Mouse (Mus musculus): Measurements from ENCODE around the gene Hcls1.

Hcls1 gene

GRCm38 (mm10) chr16:36934841-36935620 is at the start of gene Hcls1:
Gene Hcls1 (plus strand): TSS chr16:36934983.
- peak; percentile 86 for DNase-seq

GRCm38 (mm10) chr16:36885912-36886311 is 48.9 kb upstream of the Hcls1 start:
- DNase-seq, result no peak

DNA sequence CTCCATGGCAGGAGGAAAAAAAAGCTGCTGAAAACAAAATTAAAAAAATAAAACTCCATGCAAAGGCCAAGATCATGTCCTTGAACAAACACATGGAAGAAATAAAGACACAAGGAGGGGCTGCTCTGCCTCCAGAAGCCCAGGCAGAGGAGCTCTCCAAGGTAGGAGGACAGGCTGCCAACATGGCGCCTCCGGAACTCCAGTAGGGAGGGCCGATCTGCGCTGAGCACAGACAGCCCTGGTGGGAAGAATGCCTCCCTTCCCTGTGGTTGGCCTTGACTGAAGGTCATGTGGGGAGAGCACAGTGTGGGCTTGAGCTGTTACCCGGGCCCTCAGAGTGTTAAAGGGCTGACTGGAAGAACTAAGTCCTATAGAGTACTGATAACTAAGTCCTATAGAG is 47.2 kb upstream of the Hcls1 start:
- DNase-seq, result no peak

GRCm38 (mm10) chr16:36890559-36890958 is 44.2 kb upstream of the Hcls1 start:
- DNase-seq, result no peak

DNA sequence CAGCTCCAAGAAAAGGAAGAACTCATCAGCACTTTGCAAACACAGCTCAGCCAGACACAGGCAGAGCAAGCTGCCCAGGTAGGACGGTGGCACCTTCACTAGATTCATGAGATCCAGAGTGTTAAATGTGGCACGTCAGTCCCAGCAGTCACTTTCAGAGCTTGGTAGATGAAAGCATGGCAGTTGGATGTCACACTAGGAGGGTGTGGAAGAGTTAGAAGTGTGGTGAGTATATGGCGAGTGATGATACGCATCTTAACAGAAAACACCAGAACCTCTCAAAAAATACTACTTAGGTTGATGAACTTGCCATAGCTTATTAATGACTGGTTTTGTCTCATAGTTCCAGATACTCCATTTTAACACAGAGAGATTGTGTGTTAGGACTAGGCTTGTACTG is 43.4 kb upstream of the Hcls1 start:
- no peak for DNase-seq

DNA sequence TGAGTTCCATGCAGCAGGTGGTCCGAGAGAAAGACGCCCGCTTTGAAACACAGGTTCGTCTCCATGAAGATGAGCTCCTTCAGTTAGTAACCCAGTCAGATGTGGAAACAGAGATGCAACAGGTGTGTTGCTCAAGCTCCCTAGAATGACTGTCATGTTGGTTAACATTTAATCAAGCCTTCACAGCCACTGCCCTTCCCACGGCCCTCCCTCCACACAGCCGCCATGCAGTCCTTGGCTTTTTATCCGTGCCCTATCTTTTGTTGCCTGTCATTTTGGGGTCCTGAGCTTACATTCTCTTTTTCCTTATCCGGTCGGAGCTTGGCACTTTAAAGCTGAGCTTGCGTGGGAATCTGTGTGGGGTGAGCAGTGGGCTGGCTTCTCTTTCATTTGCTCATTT is 41.5 kb upstream of the Hcls1 start:
- no peak for DNase-seq

DNA sequence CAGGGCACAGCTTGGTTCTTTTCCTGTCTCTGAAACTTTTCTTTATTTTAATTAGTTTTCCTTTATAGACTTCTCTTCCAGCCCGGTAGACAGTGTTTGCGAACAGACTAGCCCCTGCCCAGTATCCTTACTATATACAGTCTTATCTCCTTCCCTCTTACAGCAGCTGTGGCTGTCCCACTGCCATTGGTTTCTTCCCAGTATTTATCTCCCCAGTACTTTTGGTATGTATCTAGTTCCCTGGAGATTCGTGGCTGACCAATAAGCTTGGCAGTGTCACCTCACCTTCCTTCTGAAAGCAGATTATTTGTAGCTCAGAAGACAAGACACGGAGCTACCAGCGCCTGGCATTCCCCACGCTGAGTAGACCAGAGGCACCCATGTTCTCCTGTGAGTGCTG is 38.1 kb upstream of the Hcls1 start:
- DNase-seq, result no peak

DNA sequence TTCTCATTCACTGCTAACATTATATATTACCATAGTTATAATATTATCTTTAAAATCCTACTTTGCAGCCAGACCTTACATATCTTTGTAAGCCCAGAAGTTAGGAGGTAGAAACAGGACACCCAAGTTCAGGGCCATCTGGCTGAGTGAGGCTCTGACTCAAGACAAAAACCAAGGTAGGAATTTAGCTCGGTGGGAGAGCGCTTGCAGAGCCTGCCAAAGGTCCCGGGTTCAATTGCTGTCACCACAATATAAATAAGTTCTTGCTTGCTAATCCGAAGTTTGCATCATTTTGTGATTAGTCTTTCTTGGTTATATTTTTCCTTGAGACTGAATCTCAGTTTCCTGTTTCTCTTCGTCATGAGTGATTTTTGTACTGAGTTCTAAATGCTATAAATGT is 31.6 kb upstream of the Hcls1 start:
- DNase-seq, result no peak

DNA sequence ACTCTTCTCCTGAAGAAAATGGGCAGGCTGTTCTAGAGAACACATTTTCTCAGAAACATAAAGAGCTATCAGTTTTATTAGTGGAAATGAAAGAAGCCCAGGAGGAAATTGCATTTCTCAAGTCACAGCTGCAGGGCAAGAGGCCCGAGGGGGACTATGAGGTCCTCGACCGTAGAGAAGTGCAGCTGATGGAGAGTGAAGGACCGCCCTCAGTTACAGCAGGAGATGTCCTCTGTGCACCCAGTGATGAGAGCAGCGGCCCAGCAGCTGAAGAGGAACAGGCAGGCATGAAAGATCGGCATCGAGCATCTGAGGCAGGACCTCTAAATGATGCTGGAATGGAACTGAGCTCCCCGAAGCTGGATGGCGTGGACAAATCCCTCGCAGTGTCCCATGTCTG is 22.9 kb upstream of the Hcls1 start:
- no peak for DNase-seq

DNA sequence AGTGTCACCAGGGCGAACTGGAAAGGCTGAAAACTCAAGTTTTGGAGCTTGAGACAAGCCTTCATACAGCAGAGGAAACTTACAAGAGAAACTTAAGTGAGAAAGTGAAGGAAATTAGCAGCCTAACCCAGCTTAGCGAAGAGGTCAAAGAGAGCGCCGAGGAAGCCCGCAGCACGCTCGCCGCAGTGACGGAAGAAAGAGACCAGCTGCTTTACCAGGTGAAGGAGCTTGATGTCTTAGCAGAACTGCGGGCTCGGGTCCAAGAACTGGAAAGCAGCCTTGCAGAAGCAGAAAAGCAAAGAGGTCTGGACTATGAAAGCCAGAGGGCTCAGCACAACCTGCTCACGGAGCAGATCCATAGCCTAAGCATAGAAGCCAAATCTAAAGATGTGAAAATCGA is 22.5 kb upstream of the Hcls1 start:
- DNase-seq, result no peak

GRCm38 (mm10) chr16:36914195-36914594 is 20.6 kb upstream of the Hcls1 start:
- DNase-seq, result no peak

DNA sequence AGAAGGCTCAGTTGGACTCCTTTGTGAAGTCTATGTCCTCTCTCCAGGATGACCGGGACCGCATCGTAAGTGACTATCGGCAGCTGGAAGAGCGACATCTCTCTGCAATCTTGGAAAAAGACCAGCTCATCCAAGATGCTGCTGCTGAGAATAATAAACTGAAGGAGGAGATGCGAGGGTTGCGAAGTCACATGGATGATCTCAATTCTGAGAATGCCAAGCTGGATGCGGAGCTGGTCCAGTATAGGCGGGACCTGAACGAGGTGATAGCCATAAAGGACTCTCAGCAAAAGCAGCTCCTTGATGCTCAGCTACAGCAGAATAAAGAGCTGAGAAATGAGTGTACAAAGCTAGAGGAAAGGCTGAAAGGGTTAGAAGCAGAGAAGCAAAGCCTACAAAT is 16.3 kb upstream of the Hcls1 start:
- no peak for DNase-seq

DNA sequence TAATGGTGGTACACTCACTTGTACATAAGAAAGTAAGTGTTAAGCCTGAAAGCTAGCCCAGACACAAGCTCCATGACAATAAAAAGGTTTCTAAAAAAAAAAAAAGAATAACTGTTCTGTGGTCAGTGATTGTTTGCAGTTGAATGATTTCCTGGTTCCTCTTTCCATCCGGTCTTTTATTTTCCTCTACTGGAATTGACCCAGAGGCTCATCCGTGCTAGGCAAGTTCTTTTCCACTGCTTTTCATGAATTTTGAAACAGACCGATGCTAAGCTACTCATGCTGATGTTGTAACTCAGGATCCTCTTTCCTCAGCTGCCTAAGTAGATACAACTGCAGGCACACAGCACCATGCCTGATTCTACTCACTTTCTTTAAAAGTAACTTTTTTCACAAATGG is 14.4 kb upstream of the Hcls1 start:
- no peak for DNase-seq

- DNase-seq, result no peak
Measured at GRCm38 (mm10) chr16:36921067-36921613, 13.6 kb upstream of the Hcls1 start.

- peak; percentile 46 for DNase-seq
Measured at GRCm38 (mm10) chr16:36921980-36922379, 12.8 kb upstream of the Hcls1 start.

DNA sequence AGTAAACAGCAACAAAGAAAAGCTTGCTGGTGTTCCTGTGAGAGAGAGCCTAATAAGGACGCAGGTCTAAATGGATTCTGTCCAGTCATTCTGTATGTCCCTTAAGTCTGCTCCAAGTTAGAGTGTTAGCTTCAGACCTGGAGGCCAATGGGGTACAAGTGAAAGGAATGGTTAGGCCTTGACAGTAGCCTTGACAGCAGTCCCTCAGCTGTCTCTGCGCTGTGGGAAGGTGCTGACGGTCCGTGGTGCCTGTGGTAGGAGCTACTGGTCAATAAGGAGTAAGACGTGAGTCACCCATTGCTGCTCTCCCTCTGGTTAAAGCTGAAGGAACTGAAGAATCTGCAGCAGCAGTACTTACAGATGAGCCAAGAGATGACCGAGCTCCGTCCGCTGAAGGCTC is 10.5 kb upstream of the Hcls1 start:
- DNase-seq, result no peak

GRCm38 (mm10) chr16:36925351-36925750 is 9.4 kb upstream of the Hcls1 start:
- DNase-seq, result no peak

GRCm38 (mm10) chr16:36925797-36926196 is 9.0 kb upstream of the Hcls1 start:
- no peak for DNase-seq

- no peak for DNase-seq
Measured at GRCm38 (mm10) chr16:36926514-36927447, 8.0 kb upstream of the Hcls1 start.

- DNase-seq, result peak; percentile 50
Measured at GRCm38 (mm10) chr16:36927495-36928105, 7.2 kb upstream of the Hcls1 start.

- DNase-seq, result peak; percentile 13
Measured at GRCm38 (mm10) chr16:36928106-36928500, 6.7 kb upstream of the Hcls1 start.

- no peak for DNase-seq
Measured at GRCm38 (mm10) chr16:36929216-36929615, 5.6 kb upstream of the Hcls1 start.

Measured in thymus, postnatal 14 days (tissue).